9 mouse cellular contexts compared by ENCODE assay signal in the genomic region with DNA sequence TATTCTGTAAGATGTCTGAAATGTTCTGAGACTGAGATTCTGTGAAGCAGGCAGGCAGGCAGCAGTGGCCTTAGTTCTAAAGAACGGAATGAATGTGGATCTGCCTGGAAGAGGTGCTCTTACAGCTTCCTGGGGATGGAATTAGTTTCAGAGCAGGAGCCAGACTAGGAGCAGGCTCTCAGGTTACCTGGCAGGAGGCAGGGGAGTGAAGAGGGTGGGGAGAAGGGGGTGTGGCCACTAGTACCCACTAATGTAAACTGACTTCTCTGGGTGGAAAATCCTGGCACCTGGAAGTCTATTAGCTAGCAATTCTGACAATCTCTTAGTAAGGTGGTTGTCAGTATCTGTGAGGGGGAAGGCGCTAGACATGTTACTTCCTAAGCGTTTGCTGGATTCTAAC. TPM values are rescaled to one million over a fixed set of nuclear protein-coding genes. Genes with fewer than 3 reads are reported as not detected.
DNase-seq lines count a peak whose midpoint lies in the region; ATAC-seq and TF ChIP-seq lines count a peak whose summit lies in the region.
"Had no signal": no experiment of that assay in that cellular context is flagged by ENCODE, and none has a peak within 500 bp of the region (broad histone marks: within the 10 kb centered on the region; RNA-seq: fewer than 3 reads in every experiment).

No protein-coding gene starts in this region.

- no peaks in the 10 kb centered on the region for H3K9me3 ChIP-seq in heart, embryonic 15.5 days (replicated peaks)
- H3K9me3 ChIP-seq in hindbrain, postnatal 0 days (ENCODE audit: low read length): no peaks in the 10 kb centered on the region
- H3K9me3 ChIP-seq in stomach, embryonic 15.5 days: no peaks in the 10 kb centered on the region

- WGBS in heart, embryonic 15.5 days: 75% methylated on average over 3 of the region's 3 CpGs
- 93% methylated on average over 3 of the region's 3 CpGs for WGBS in hindbrain, postnatal 0 days
- WGBS in stomach, embryonic 15.5 days: 80% methylated on average over 3 of the region's 3 CpGs

- no peak overlapping the region for H3K4me3 ChIP-seq in heart, embryonic 15.5 days
- H3K4me3 ChIP-seq in hindbrain, postnatal 0 days (ENCODE audit: low read length): no peak overlapping the region
- no peak overlapping the region for H3K4me3 ChIP-seq in stomach, embryonic 15.5 days (replicated peaks)
- H3K4me3 ChIP-seq: myocyte had no signal

- no peak overlapping the region for H3K27ac ChIP-seq in heart, embryonic 15.5 days
- no peak overlapping the region for H3K27ac ChIP-seq in hindbrain, postnatal 0 days
- no peak overlapping the region for H3K27ac ChIP-seq in stomach, embryonic 15.5 days

- no peaks in the 10 kb centered on the region for H3K27me3 ChIP-seq in heart, embryonic 15.5 days
- no peaks in the 10 kb centered on the region for H3K27me3 ChIP-seq in hindbrain, postnatal 0 days (ENCODE audit: insufficient read depth, low read length)
- H3K27me3 ChIP-seq in stomach, embryonic 15.5 days (replicated peaks): no peaks in the 10 kb centered on the region

- peaks cover 23% of the 10 kb centered on the region for H3K4me1 ChIP-seq in heart, embryonic 15.5 days (replicated peaks)
- H3K4me1 ChIP-seq in hindbrain, postnatal 0 days (ENCODE audit: insufficient read depth, low read length): peaks cover 16% of the 10 kb centered on the region
- H3K4me1 ChIP-seq in stomach, embryonic 15.5 days: peaks cover 16% of the 10 kb centered on the region; the same call in 1 of the 2 replicates

- TF ChIP-seq CTCF in hindbrain, postnatal 0 days (IDR thresholded peaks at IDR 0.05; ENCODE audit: low read depth): no peak

- no peak overlapping the region for H3K9ac ChIP-seq in heart, embryonic 15.5 days
- H3K9ac ChIP-seq in hindbrain, postnatal 0 days (replicated peaks; ENCODE audit: low read length): no peak overlapping the region
- no peak overlapping the region; the same call in 1 of the 2 replicates for H3K9ac ChIP-seq in stomach, embryonic 15.5 days

- no peak for DNase-seq in heart, adult 11 months
- peak; percentile 50 to 54 for DNase-seq in lung, adult 18-20 months
- DNase-seq in lung, postnatal 4 days: no peak
- DNase-seq in hindbrain, postnatal 0 days (ENCODE audit: low spot score): no peak
- DNase-seq in cerebellum, adult 9-11 months: no peak
- DNase-seq: cerebellum, postnatal 36 days had no signal

- 0 out of 2 replicates have a peak overlapping the region, but pooled peaks have one; percentile 8 for H3K4me2 ChIP-seq in heart, embryonic 15.5 days
- 0 out of 2 replicates have a peak overlapping the region, but pooled peaks have one; percentile 23 for H3K4me2 ChIP-seq in hindbrain, postnatal 0 days (ENCODE audit: low read depth, low read length)
- peak overlapping the region; percentile 16; the same call in 1 of the 2 replicates for H3K4me2 ChIP-seq in stomach, embryonic 15.5 days

- no peak for ATAC-seq in heart, embryonic 15.5 days (replicated peaks; ENCODE audit: insufficient number of reproducible peaks, insufficient read depth, low FRiP score, low read depth)
- ATAC-seq in hindbrain, postnatal 0 days: no peak
- ATAC-seq in stomach, embryonic 15.5 days (ENCODE audit: insufficient read depth, low FRiP score, low read depth): no peak

- peaks cover 22% of the 10 kb centered on the region for H3K36me3 ChIP-seq in heart, embryonic 15.5 days
- H3K36me3 ChIP-seq in hindbrain, postnatal 0 days (ENCODE audit: insufficient read depth, low read length): no peaks in the 10 kb centered on the region; the same call in 1 of the 2 replicates
- H3K36me3 ChIP-seq in stomach, embryonic 15.5 days: peaks cover 15% of the 10 kb centered on the region; the same call in 1 of the 2 replicates

RNA-seq across cellular contexts. Expression of a gene that starts 2.4 kb away (rescaled TPM):
- 18.1 and 20.5 TPM in 2 replicates for polyA plus RNA-seq in heart, embryonic 15.5 days (2015; fragmentation: Nextera tagmentation; extraction: Ambion mirVana)
- total RNA-seq in hindbrain, postnatal 0 days (2014; rRNA removed): 29.2 and 34.0 TPM in 2 replicates
- polyA plus RNA-seq in hindbrain, postnatal 0 days (2015; fragmentation: Nextera tagmentation; extraction: Ambion mirVana): 42.1 and 44.4 TPM in 2 replicates
- polyA plus RNA-seq in stomach, embryonic 15.5 days (2015; fragmentation: Nextera tagmentation; extraction: Ambion mirVana): 24.8 and 25.9 TPM in 2 replicates

RNA-seq across cellular contexts. Expression of a gene that starts 24.1 kb away (rescaled TPM):
- polyA plus RNA-seq in heart, embryonic 15.5 days (2015; fragmentation: Nextera tagmentation; extraction: Ambion mirVana): 1.1 and 1.3 TPM in 2 replicates
- total RNA-seq in hindbrain, postnatal 0 days (2014; rRNA removed): 13.1 and 15.7 TPM in 2 replicates
- 19.8 and 19.9 TPM in 2 replicates for polyA plus RNA-seq in hindbrain, postnatal 0 days (2015; fragmentation: Nextera tagmentation; extraction: Ambion mirVana)
- 3.6 and 4.0 TPM in 2 replicates for polyA plus RNA-seq in stomach, embryonic 15.5 days (2015; fragmentation: Nextera tagmentation; extraction: Ambion mirVana)

RNA-seq across cellular contexts. Expression of a gene that starts 44.4 kb away (rescaled TPM):
- polyA plus RNA-seq in heart, embryonic 15.5 days (2015; fragmentation: Nextera tagmentation; extraction: Ambion mirVana): 6.2 and 8.2 TPM in 2 replicates
- 12.2 and 15.3 TPM in 2 replicates for total RNA-seq in hindbrain, postnatal 0 days (2014; rRNA removed)
- polyA plus RNA-seq in hindbrain, postnatal 0 days (2015; fragmentation: Nextera tagmentation; extraction: Ambion mirVana): 12.4 and 14.8 TPM in 2 replicates
- 10.1 and 12.3 TPM in 2 replicates for polyA plus RNA-seq in stomach, embryonic 15.5 days (2015; fragmentation: Nextera tagmentation; extraction: Ambion mirVana)

Comparison
In these comparisons a context has a peak if more than half of its experiments do, and no peak if none do; other contexts are left out.
1. DNase-seq: peak in lung, adult 18-20 months (2 of 2); none in heart, adult 11 months (single experiment), lung, postnatal 4 days (0 of 2), hindbrain, postnatal 0 days (single experiment) and cerebellum, adult 9-11 months (single experiment).
2. Peak in every context shown above with its lines, with median percentiles within 50 percentile points of each other: H3K4me2 ChIP-seq.